Mouse (Mus musculus) spleen, adult 2 months (tissue): ENCODE measurements around the gene Smg6.

Source experiments
- CTCF ChIP-seq: fragments of 200-500 bp; IDR thresholded peaks from 2 replicates; pipeline ENCODE4 v1.5.1; 2011; ENCODE audit warnings: mild to moderate bottlenecking, inconsistent platforms; ENCODE audit not compliant: insufficient read depth, insufficient read length, insufficient replicate concordance; ENCODE audit errors: extremely low read depth
- POLR2A ChIP-seq: fragments of 200-500 bp; IDR thresholded peaks from 2 replicates; pipeline ENCODE4 v1.6.1; 2011; ENCODE audit warnings: low read depth, low read length, inconsistent platforms

GRCm38 (mm10) chr11:75191841-75192240 lies 266.2 kb downstream of the Smg6 start:
- TF ChIP-seq CTCF = no peak
- TF ChIP-seq POLR2A = no peak
